Comparison of ENCODE assay signal across 12 mouse cellular contexts in genomic region chr6:28856789-28857188, GRCm38 (mm10). TPM values are rescaled to one million over a fixed set of nuclear protein-coding genes. Genes with fewer than 3 reads are reported as not detected.
"Had no signal": no experiment of that assay in that cellular context is flagged by ENCODE, and none has a peak within 500 bp of the region (broad histone marks: within the 10 kb centered on the region; RNA-seq: fewer than 3 reads in every experiment).

No protein-coding gene starts in this region.

- H3K27me3 ChIP-seq: liver, embryonic 15.5 days; stomach, embryonic 15.5 days had no signal

- DNase-seq: kidney, adult 8-10 months; kidney, postnatal 25 days; lung, postnatal 36 days; right cerebral cortex, postnatal 14 days; thymus, postnatal 36 days had no signal

- H3K4me2 ChIP-seq: liver, embryonic 11.5 days; liver, embryonic 15.5 days; midbrain, embryonic 12.5 days; stomach, embryonic 15.5 days had no signal

- H3K9me3 ChIP-seq: limb, embryonic 10.5 days; liver, embryonic 15.5 days; midbrain, embryonic 12.5 days; stomach, embryonic 15.5 days had no signal

- H3K9ac ChIP-seq: liver, embryonic 15.5 days; midbrain, embryonic 12.5 days; stomach, embryonic 15.5 days had no signal

- H3K27ac ChIP-seq: left cerebral cortex, adult 2 months; limb, embryonic 10.5 days; liver, embryonic 15.5 days; midbrain, embryonic 12.5 days; stomach, embryonic 15.5 days had no signal

- H3K4me3 ChIP-seq: left cerebral cortex, adult 2 months; limb, embryonic 10.5 days; liver, embryonic 15.5 days; midbrain, embryonic 12.5 days; stomach, embryonic 15.5 days had no signal

- H3K36me3 ChIP-seq: limb, embryonic 10.5 days; liver, embryonic 15.5 days; midbrain, embryonic 12.5 days; stomach, embryonic 15.5 days had no signal

RNA-seq across cellular contexts. Expression of gene Lrrc4, which starts 25.2 kb away (rescaled TPM):
- total RNA-seq: megakaryocyte progenitor cell, adult 5-6 weeks had no signal
